In the genomic region with DNA sequence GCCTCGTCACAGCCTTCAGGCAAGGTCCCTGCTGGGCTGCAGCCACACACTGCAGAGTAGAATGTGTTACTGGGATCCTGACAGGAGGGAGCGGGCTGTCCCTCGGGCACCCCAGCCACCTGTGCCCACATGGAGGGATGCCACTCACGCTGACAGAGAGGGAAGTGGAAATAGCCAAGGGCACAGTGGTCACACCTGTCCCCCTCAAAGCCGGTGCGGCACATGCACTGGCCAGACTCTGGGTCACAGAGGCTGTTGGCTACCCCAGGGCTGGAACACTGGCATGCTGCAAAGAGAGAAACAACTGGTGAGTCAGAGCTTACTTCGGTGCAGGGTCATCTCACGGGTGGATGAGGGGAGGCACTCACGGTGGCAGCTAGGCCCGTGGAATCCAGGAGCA, we compare ENCODE assay signal across 19 mouse cellular contexts. TPM values are rescaled to one million over a fixed set of nuclear protein-coding genes. Genes with fewer than 3 reads are reported as not detected.
DNase-seq lines count a peak whose midpoint lies in the region; ATAC-seq lines count a peak whose summit lies in the region.
"Had no signal": no experiment of that assay in that cellular context is flagged by ENCODE, and none has a peak within 500 bp of the region (broad histone marks: within the 10 kb centered on the region; RNA-seq: fewer than 3 reads in every experiment).

No protein-coding gene starts in this region.

- H3K9ac ChIP-seq in hindbrain, embryonic 13.5 days: no peak overlapping the region; the same call in 1 of the 2 replicates
- H3K9ac ChIP-seq: embryonic facial prominence, embryonic 13.5 days; forebrain, embryonic 12.5 days; heart, embryonic 12.5 days had no signal

- peaks cover 47% of the 10 kb centered on the region for H3K4me1 ChIP-seq in hindbrain, embryonic 10.5 days (replicated peaks)
- H3K4me1 ChIP-seq in hindbrain, embryonic 13.5 days (replicated peaks): peaks cover 45% of the 10 kb centered on the region

- H3K36me3 ChIP-seq in hindbrain, embryonic 10.5 days: peaks cover 41% of the 10 kb centered on the region
- no peaks in the 10 kb centered on the region for H3K36me3 ChIP-seq in hindbrain, embryonic 13.5 days
- H3K36me3 ChIP-seq: forebrain, embryonic 12.5 days had no signal

- H3K9me3 ChIP-seq in hindbrain, embryonic 10.5 days: no peaks in the 10 kb centered on the region
- H3K9me3 ChIP-seq in hindbrain, embryonic 13.5 days: no peaks in the 10 kb centered on the region
- H3K9me3 ChIP-seq: embryonic facial prominence, embryonic 13.5 days; forebrain, embryonic 12.5 days; heart, embryonic 12.5 days had no signal

- 93% methylated on average over 10 of the region's 10 CpGs for WGBS in hindbrain, embryonic 10.5 days
- WGBS in hindbrain, embryonic 13.5 days: 70% methylated on average over 10 of the region's 10 CpGs

- no peak overlapping the region for H3K4me2 ChIP-seq in hindbrain, embryonic 13.5 days
- H3K4me2 ChIP-seq: embryonic facial prominence, embryonic 13.5 days; forebrain, embryonic 12.5 days; heart, embryonic 12.5 days had no signal

- 0 out of 2 replicates have a peak overlapping the region, but pooled peaks have one; percentile 5 for H3K27ac ChIP-seq in hindbrain, embryonic 10.5 days
- no peak overlapping the region for H3K27ac ChIP-seq in hindbrain, embryonic 13.5 days
- H3K27ac ChIP-seq: embryonic facial prominence, embryonic 13.5 days; forebrain, embryonic 12.5 days had no signal

- DNase-seq in adrenal gland, adult 2 months: peak; percentile 62
- no peak for DNase-seq in adrenal gland, postnatal 4 days (ENCODE audit: low spot score in 2 of 2)
- DNase-seq in gastrocnemius, adult 18-20 months (ENCODE audit: low spot score): peak; percentile 31
- DNase-seq in gastrocnemius, postnatal 36 days: no peak
- no peak for DNase-seq in hindbrain, embryonic 10.5 days (ENCODE audit: low spot score)
- no peak for DNase-seq in adipocyte (ENCODE audit: low spot score)
- DNase-seq: cerebellum, adult 18-20 months; cerebellum, adult 9-11 months; cerebellum, postnatal 36 days; kidney, adult 8-10 months had no signal

- no peaks in the 10 kb centered on the region for H3K27me3 ChIP-seq in hindbrain, embryonic 10.5 days (ENCODE audit: insufficient read depth, poor library complexity, severe bottlenecking)
- no peaks in the 10 kb centered on the region for H3K27me3 ChIP-seq in hindbrain, embryonic 13.5 days
- H3K27me3 ChIP-seq: embryonic facial prominence, embryonic 13.5 days; forebrain, embryonic 12.5 days; heart, embryonic 12.5 days; Patski had no signal

- intact Hi-C loops in gastrocnemius, postnatal 36 days (cut with DNase I): no loop called here

- no peak for ATAC-seq in hindbrain, embryonic 13.5 days (ENCODE audit: low FRiP score)
- ATAC-seq: activated CD4-positive, CD25-positive, alpha-beta regulatory T cell, adult 4 months; hindbrain, embryonic 16.5 days; inflammation-experienced regulatory T-cells, adult 6 months; intestine, postnatal 0 days; Patski had no signal

- H3K4me3 ChIP-seq in hindbrain, embryonic 10.5 days: no peak overlapping the region
- no peak overlapping the region for H3K4me3 ChIP-seq in hindbrain, embryonic 13.5 days
- H3K4me3 ChIP-seq: embryonic facial prominence, embryonic 13.5 days; forebrain, embryonic 12.5 days; heart, embryonic 12.5 days had no signal

RNA-seq across cellular contexts. Expression of a gene that starts 26.9 kb away (rescaled TPM):
- 10 to 100 TPM; 30.7 to 35.0 TPM for total RNA-seq in adrenal gland, adult 2 months (2021)
- 41.7 and 48.7 TPM in 2 replicates for polyA plus RNA-seq in adrenal gland, adult 2 months (2012; rRNA removed)
- 10 to 100 TPM; 47.5 to 66.5 TPM for total RNA-seq in adrenal gland, postnatal 4 days (2021)
- 10 to 100 TPM in 1 of 2 experiments, 1 to 10 TPM in 1; 9.6 to 10.6 TPM for total RNA-seq in gastrocnemius, adult 18-20 months (2021)
- 10 to 100 TPM in 1 of 2 experiments, 1 to 10 TPM in 1; 8.7 to 11.2 TPM for total RNA-seq in gastrocnemius, postnatal 36 days (2021)
- 7.2 and 10.8 TPM in 2 replicates for polyA plus RNA-seq in hindbrain, embryonic 10.5 days (2016; fragmentation: Nextera tagmentation; extraction: Ambion mirVana)
- 1.9 and 2.1 TPM in 2 replicates for polyA plus RNA-seq in hindbrain, embryonic 13.5 days (2015; fragmentation: Nextera tagmentation; extraction: Ambion mirVana)

RNA-seq across cellular contexts. Expression of a gene that starts 27.5 kb away (rescaled TPM):
- total RNA-seq in adrenal gland, adult 2 months (2021): 100 to 1,000 TPM; 152 to 183 TPM
- polyA plus RNA-seq in adrenal gland, adult 2 months (2012; rRNA removed): 280 and 296 TPM in 2 replicates
- 100 to 1,000 TPM; 128 to 136 TPM for total RNA-seq in adrenal gland, postnatal 4 days (2021)
- total RNA-seq in gastrocnemius, adult 18-20 months (2021): 100 to 1,000 TPM; 114 to 119 TPM
- 100 to 1,000 TPM in 1 of 2 experiments, 10 to 100 TPM in 1; 95.4 to 103 TPM for total RNA-seq in gastrocnemius, postnatal 36 days (2021)
- 278 and 297 TPM in 2 replicates for polyA plus RNA-seq in hindbrain, embryonic 10.5 days (2016; fragmentation: Nextera tagmentation; extraction: Ambion mirVana)
- polyA plus RNA-seq in hindbrain, embryonic 13.5 days (2015; fragmentation: Nextera tagmentation; extraction: Ambion mirVana): 208 and 213 TPM in 2 replicates

RNA-seq across cellular contexts. Expression of a gene that starts 58.4 kb away (rescaled TPM):
- 100 to 1,000 TPM; 380 to 873 TPM for total RNA-seq in adrenal gland, adult 2 months (2021)
- polyA plus RNA-seq in adrenal gland, adult 2 months (2012; rRNA removed): 1,054 and 1,398 TPM in 2 replicates
- 1,000 to 10,000 TPM; 1,005 to 1,051 TPM for total RNA-seq in adrenal gland, postnatal 4 days (2021)
- total RNA-seq in gastrocnemius, adult 18-20 months (2021): 100 to 1,000 TPM; 355 to 460 TPM
- total RNA-seq in gastrocnemius, postnatal 36 days (2021): 100 to 1,000 TPM; 310 to 370 TPM
- polyA plus RNA-seq in hindbrain, embryonic 10.5 days (2016; fragmentation: Nextera tagmentation; extraction: Ambion mirVana): 440 and 510 TPM in 2 replicates
- polyA plus RNA-seq in hindbrain, embryonic 13.5 days (2015; fragmentation: Nextera tagmentation; extraction: Ambion mirVana): 444 and 445 TPM in 2 replicates

Comparison
In these comparisons a context has a peak if more than half of its experiments do, and no peak if none do; other contexts are left out.
1. DNase-seq: peak in adrenal gland, adult 2 months (single experiment) and gastrocnemius, adult 18-20 months (single experiment); none in adrenal gland, postnatal 4 days (0 of 2), gastrocnemius, postnatal 36 days (0 of 2), hindbrain, embryonic 10.5 days (single experiment) and adipocyte (single experiment).